Mouse (Mus musculus): ENCODE measurements around the gene C730034F03Rik. TPM values are rescaled to one million over a fixed set of nuclear protein-coding genes. Genes with fewer than 3 reads are reported as not detected.

C730034F03Rik gene
- polyA plus RNA-seq, 1 experiment, result not detected

- Histone ChIP-seq H3K36me3 (replicated peaks; ENCODE audit: low read length) (peaks cover 32% of the 10 kb centered on the region), H3K9me3 (no peaks in the 10 kb centered on the region), H3K4me1 (peaks cover 41% of the 10 kb centered on the region), H3K4me3 (replicated peaks) (no peak overlapping the region), H3K27me3 (replicated peaks) (no peaks in the 10 kb centered on the region)
- TF ChIP-seq GATA1 (IDR thresholded peaks at IDR 0.05; ENCODE audit: borderline replicate concordance, low read length) (no peak), FLI1 (IDR thresholded peaks at IDR 0.05; ENCODE audit: low read length) (no peak)
Observed at GRCm38 (mm10) chr15:89473370-89473769, 44.0 kb downstream of the C730034F03Rik start.

GRCm38 (mm10) chr15:89473921-89474320, 44.5 kb downstream of the C730034F03Rik start:
- peak overlapping the region; percentile 44 for H3K4me3 ChIP-seq (replicated peaks)
- TF ChIP-seq GATA1 (IDR thresholded peaks at IDR 0.05; ENCODE audit: borderline replicate concordance, low read length) (no peak), FLI1 (IDR thresholded peaks at IDR 0.05; ENCODE audit: low read length) (no peak)
- H3K9me3 ChIP-seq, result no peaks in the 10 kb centered on the region
- peaks cover 36% of the 10 kb centered on the region for H3K36me3 ChIP-seq (replicated peaks; ENCODE audit: low read length)
- H3K4me1 ChIP-seq, result peaks cover 46% of the 10 kb centered on the region
- H3K27me3 ChIP-seq (replicated peaks), result no peaks in the 10 kb centered on the region

GRCm38 (mm10) chr15:89474596-89475292, 45.4 kb downstream of the C730034F03Rik start:
- Histone ChIP-seq H3K27me3 (replicated peaks) (no peaks in the 10 kb centered on the region), H3K36me3 (replicated peaks; ENCODE audit: low read length) (peaks cover 42% of the 10 kb centered on the region), H3K4me3 (replicated peaks) (peak overlapping the region; percentile 99), H3K4me1 (peaks cover 47% of the 10 kb centered on the region), H3K9me3 (no peaks in the 10 kb centered on the region)
- no peak for TF ChIP-seq GATA1 (IDR thresholded peaks at IDR 0.05; ENCODE audit: borderline replicate concordance, low read length)
- TF ChIP-seq FLI1 (IDR thresholded peaks at IDR 0.05; ENCODE audit: low read length), result no peak

- TF ChIP-seq GATA1 (IDR thresholded peaks at IDR 0.05; ENCODE audit: borderline replicate concordance, low read length) (no peak), FLI1 (IDR thresholded peaks at IDR 0.05; ENCODE audit: low read length) (no peak)
- H3K9me3 ChIP-seq, result no peaks in the 10 kb centered on the region
- peaks cover 51% of the 10 kb centered on the region for H3K4me1 ChIP-seq
- peaks cover 46% of the 10 kb centered on the region for H3K36me3 ChIP-seq (replicated peaks; ENCODE audit: low read length)
- H3K27me3 ChIP-seq (replicated peaks), result no peaks in the 10 kb centered on the region
- peak overlapping the region; percentile 99 for H3K4me3 ChIP-seq (replicated peaks)
Observed at GRCm38 (mm10) chr15:89475293-89475600, 45.9 kb downstream of the C730034F03Rik start.

- H3K9me3 ChIP-seq, result no peaks in the 10 kb centered on the region
- H3K4me3 ChIP-seq (replicated peaks), result peak overlapping the region; percentile 99
- H3K4me1 ChIP-seq, result peaks cover 54% of the 10 kb centered on the region
- no peak for TF ChIP-seq FLI1 (IDR thresholded peaks at IDR 0.05; ENCODE audit: low read length)
- H3K27me3 ChIP-seq (replicated peaks), result no peaks in the 10 kb centered on the region
- peaks cover 52% of the 10 kb centered on the region for H3K36me3 ChIP-seq (replicated peaks; ENCODE audit: low read length)
Observed at GRCm38 (mm10) chr15:89475611-89476474, 46.5 kb downstream of the C730034F03Rik start.

- Histone ChIP-seq H3K27me3 (replicated peaks) (no peaks in the 10 kb centered on the region), H3K36me3 (replicated peaks; ENCODE audit: low read length) (peaks cover 56% of the 10 kb centered on the region), H3K4me1 (peaks cover 54% of the 10 kb centered on the region), H3K4me3 (replicated peaks) (peak overlapping the region; percentile 99), H3K9me3 (no peaks in the 10 kb centered on the region)
- no peak for TF ChIP-seq FLI1 (IDR thresholded peaks at IDR 0.05; ENCODE audit: low read length)
- TF ChIP-seq GATA1 (IDR thresholded peaks at IDR 0.05; ENCODE audit: borderline replicate concordance, low read length), result no peak
Observed at GRCm38 (mm10) chr15:89476475-89476815, 47.1 kb downstream of the C730034F03Rik start.

- H3K4me1 ChIP-seq, result peaks cover 54% of the 10 kb centered on the region
- H3K27me3 ChIP-seq (replicated peaks), result no peaks in the 10 kb centered on the region
- peak within 1 kb of the TSS; percentile 99 for H3K4me3 ChIP-seq (replicated peaks)
- TF ChIP-seq GATA1 (IDR thresholded peaks at IDR 0.05; ENCODE audit: borderline replicate concordance, low read length) (no peak), FLI1 (IDR thresholded peaks at IDR 0.05; ENCODE audit: low read length) (no peak)
- H3K36me3 ChIP-seq (replicated peaks; ENCODE audit: low read length), result peaks cover 59% of the 10 kb centered on the region
- peaks cover 2% of the 10 kb centered on the region; the same call in 1 of the 2 replicates for H3K9me3 ChIP-seq
Observed at GRCm38 (mm10) chr15:89477091-89477491, 47.7 kb downstream of the C730034F03Rik start, which contains the start of gene Arsa. Arsa (minus strand) TSS chr15:89477425.

GRCm38 (mm10) chr15:89477806-89478205, 48.4 kb downstream of the C730034F03Rik start:
- peaks cover 59% of the 10 kb centered on the region for H3K36me3 ChIP-seq (replicated peaks; ENCODE audit: low read length)
- H3K4me1 ChIP-seq, result peaks cover 54% of the 10 kb centered on the region
- TF ChIP-seq GATA1 (IDR thresholded peaks at IDR 0.05; ENCODE audit: borderline replicate concordance, low read length), result no peak
- no peak for TF ChIP-seq FLI1 (IDR thresholded peaks at IDR 0.05; ENCODE audit: low read length)
- peaks cover 6% of the 10 kb centered on the region; the same call in 1 of the 2 replicates for H3K9me3 ChIP-seq
- H3K27me3 ChIP-seq (replicated peaks), result no peaks in the 10 kb centered on the region
- H3K4me3 ChIP-seq (replicated peaks), result peak overlapping the region; percentile 17

- H3K36me3 ChIP-seq (replicated peaks; ENCODE audit: low read length), result peaks cover 51% of the 10 kb centered on the region
- no peaks in the 10 kb centered on the region for H3K27me3 ChIP-seq (replicated peaks)
- H3K4me3 ChIP-seq (replicated peaks), result peak overlapping the region; percentile 64
- TF ChIP-seq FLI1 (IDR thresholded peaks at IDR 0.05; ENCODE audit: low read length) (no peak), GATA1 (IDR thresholded peaks at IDR 0.05; ENCODE audit: borderline replicate concordance, low read length) (no peak)
- peaks cover 54% of the 10 kb centered on the region for H3K4me1 ChIP-seq
- H3K9me3 ChIP-seq, result peaks cover 6% of the 10 kb centered on the region; the same call in 1 of the 2 replicates
Observed at GRCm38 (mm10) chr15:89478622-89479021, 49.2 kb downstream of the C730034F03Rik start.

Other genes with a start within 250 kb of the C730034F03Rik start
- 71.6 and 100 TPM in 2 replicates for gene Plxnb2, start 248.8 kb upstream of the C730034F03Rik start, polyA plus RNA-seq (2012; ENCODE audit: insufficient read depth, low replicate concordance)
- gene Dennd6b, start 233.1 kb upstream of the C730034F03Rik start, polyA plus RNA-seq (2012; ENCODE audit: insufficient read depth, low replicate concordance), result 3.6 and 10.0 TPM in 2 replicates
- 20.7 and 31.2 TPM in 2 replicates for gene Ppp6r2, start 218.0 kb upstream of the C730034F03Rik start, polyA plus RNA-seq (2012; ENCODE audit: insufficient read depth, low replicate concordance)
- 171 and 172 TPM in 2 replicates for gene Sbf1, start 114.3 kb upstream of the C730034F03Rik start, polyA plus RNA-seq (2012; ENCODE audit: insufficient read depth, low replicate concordance)
- gene Adm2, start 106.9 kb upstream of the C730034F03Rik start, polyA plus RNA-seq (2012; ENCODE audit: insufficient read depth, low replicate concordance), result 4.0 TPM in 1 of 2 replicates, not detected in the other
- not detected in 2 replicates for gene Miox, start 95.2 kb upstream of the C730034F03Rik start, polyA plus RNA-seq (2012; ENCODE audit: insufficient read depth, low replicate concordance)
- gene Lmf2, start 73.9 kb upstream of the C730034F03Rik start, polyA plus RNA-seq (2012; ENCODE audit: insufficient read depth, low replicate concordance), result 65.0 and 111 TPM in 2 replicates
- gene Ncaph2, start 73.9 kb upstream of the C730034F03Rik start, polyA plus RNA-seq (2012; ENCODE audit: insufficient read depth, low replicate concordance), result 21.9 and 44.6 TPM in 2 replicates
- 47.2 and 56.7 TPM in 2 replicates for gene Sco2, start 55.7 kb upstream of the C730034F03Rik start, polyA plus RNA-seq (2012; ENCODE audit: insufficient read depth, low replicate concordance)
- 0.41 and 6.8 TPM in 2 replicates for gene Tymp, start 52.5 kb upstream of the C730034F03Rik start, polyA plus RNA-seq (2012; ENCODE audit: insufficient read depth, low replicate concordance)
- 16.5 and 19.6 TPM in 2 replicates for gene Odf3b, start 50.3 kb upstream of the C730034F03Rik start, polyA plus RNA-seq (2012; ENCODE audit: insufficient read depth, low replicate concordance)
- gene Klhdc7b, start 44.7 kb upstream of the C730034F03Rik start, polyA plus RNA-seq (2012; ENCODE audit: insufficient read depth, low replicate concordance), result 0.07 TPM in 1 of 2 replicates, not detected in the other
- gene Syce3, start 19.1 kb upstream of the C730034F03Rik start, polyA plus RNA-seq (2012; ENCODE audit: insufficient read depth, low replicate concordance), result not detected in 2 replicates
- gene Cpt1b, start 3.7 kb upstream of the C730034F03Rik start, polyA plus RNA-seq (2012; ENCODE audit: insufficient read depth, low replicate concordance), result 0.31 TPM in 1 of 2 replicates, not detected in the other
- 0.13 and 0.50 TPM in 2 replicates for gene Gm44502, start 107 bp downstream of the C730034F03Rik start, polyA plus RNA-seq (2012; ENCODE audit: insufficient read depth, low replicate concordance)
- gene Chkb, start 319 bp downstream of the C730034F03Rik start, polyA plus RNA-seq (2012; ENCODE audit: insufficient read depth, low replicate concordance), result 27.6 and 63.0 TPM in 2 replicates
- gene Mapk8ip2, start 24.3 kb downstream of the C730034F03Rik start, polyA plus RNA-seq (2012; ENCODE audit: insufficient read depth, low replicate concordance), result not detected in 2 replicates
- gene Arsa, start 47.8 kb downstream of the C730034F03Rik start, polyA plus RNA-seq (2012; ENCODE audit: insufficient read depth, low replicate concordance), result 82.1 and 91.3 TPM in 2 replicates
- gene Shank3, start 70.0 kb downstream of the C730034F03Rik start, polyA plus RNA-seq (2012; ENCODE audit: insufficient read depth, low replicate concordance), result 37.4 and 85.0 TPM in 2 replicates
- gene Acr, start 138.7 kb downstream of the C730034F03Rik start, polyA plus RNA-seq (2012; ENCODE audit: insufficient read depth, low replicate concordance), result 0.49 and 3.0 TPM in 2 replicates
- gene Rabl2, start 162.3 kb downstream of the C730034F03Rik start, polyA plus RNA-seq (2012; ENCODE audit: insufficient read depth, low replicate concordance), result 15.1 TPM in 1 of 2 replicates, not detected in the other